Mouse (Mus musculus) liver, embryonic 15.5 days (tissue): ENCODE measurements at regions not wholly inside any gene's neighbourhood (a gene's known extent, or its start where the extent isn't known, plus 50 kb on each side); places are given as distances from the start of the nearest gene placed in this dataset. TPM values are rescaled to one million over a fixed set of nuclear protein-coding genes. Genes with fewer than 3 reads are reported as not detected.

ENCODE experiments used
- ATAC-seq: fragments of 200-750 bp; cut with Nextera tagmentation; 2 replicates; pipeline ENCODE4 v1.8.0; 2017; ENCODE audit warnings: moderate number of reproducible peaks, mild to moderate bottlenecking, moderate library complexity; ENCODE audit not compliant: insufficient read depth
- H3K27ac ChIP-seq: fragments of 300-500 bp; sonication (generic); replicated peaks from 2 replicates; pipeline ENCODE4 v1.5.1; 2015; ENCODE audit warnings: mild to moderate bottlenecking, inconsistent platforms
- H3K27me3 ChIP-seq: fragments of 300-500 bp; sonication (generic); 2 replicates; pipeline ENCODE4 v1.6.1; 2015; ENCODE audit warnings: mild to moderate bottlenecking, inconsistent platforms
- H3K36me3 ChIP-seq: fragments of 300-500 bp; sonication (generic); replicated peaks from 2 replicates; pipeline ENCODE4 v1.6.1; 2015; ENCODE audit warnings: moderate library complexity, mild to moderate bottlenecking, inconsistent platforms
- H3K4me1 ChIP-seq: fragments of 300-500 bp; sonication (generic); replicated peaks from 2 replicates; pipeline ENCODE4 v1.6.1; 2015; ENCODE audit warnings: inconsistent platforms
- H3K4me2 ChIP-seq: fragments of 300-500 bp; sonication (generic); 2 replicates; pipeline ENCODE4 v1.6.1; 2015; ENCODE audit warnings: moderate library complexity, mild to moderate bottlenecking, inconsistent platforms
- H3K4me3 ChIP-seq: fragments of 300-500 bp; sonication (generic); replicated peaks from 2 replicates; pipeline ENCODE4 v1.5.1; 2015; ENCODE audit warnings: mild to moderate bottlenecking, inconsistent platforms
- H3K9ac ChIP-seq: fragments of 300-500 bp; sonication (generic); 2 replicates; pipeline ENCODE4 v1.6.1; 2015; ENCODE audit warnings: moderate library complexity, mild to moderate bottlenecking, inconsistent platforms
- H3K9me3 ChIP-seq: fragments of 300-500 bp; sonication (generic); replicated peaks from 2 replicates; pipeline ENCODE4 v1.6.1; 2016; ENCODE audit warnings: inconsistent platforms
- WGBS: fragments of 180-500 bp; shearing (Covaris S2); methylation state at CpG from one replicate; pipeline ENCODE4 v1.1.7; 2015; ENCODE audit warnings: mixed read lengths; ENCODE audit not compliant: insufficient replicate concordance; 5-methylcytosine and 5-hydroxymethylcytosine counted together
- microRNA-seq: library from miRNA; unstranded; fragments of <30 nt; microRNA quantifications from one replicate; pipeline ENCODE4, GENCODE M21; 2016

GRCm38 (mm10) chr13:28415769-28416168, 158.4 kb downstream of the Gm11361 start:
- Histone ChIP-seq H3K9ac (no peak overlapping the region), H3K4me3 (no peak overlapping the region), H3K36me3 (no peaks in the 10 kb centered on the region), H3K27ac (no peak overlapping the region), H3K9me3 (no peaks in the 10 kb centered on the region), H3K4me1 (peaks cover 14% of the 10 kb centered on the region), H3K4me2 (no peak overlapping the region), H3K27me3 (peaks cover 11% of the 10 kb centered on the region; the same call in 1 of the 2 replicates)
- WGBS, result 64% methylated on average over 1 of the region's 1 CpGs
- ATAC-seq, result no peak

GRCm38 (mm10) chr13:28410324-28410723, 153.0 kb downstream of the Gm11361 start:
- Histone ChIP-seq H3K9me3 (no peaks in the 10 kb centered on the region), H3K9ac (no peak overlapping the region), H3K27ac (no peak overlapping the region), H3K36me3 (no peaks in the 10 kb centered on the region), H3K4me2 (no peak overlapping the region), H3K4me3 (no peak overlapping the region), H3K4me1 (no peaks in the 10 kb centered on the region), H3K27me3 (no peaks in the 10 kb centered on the region)
- 50% methylated on average over 2 of the region's 2 CpGs for WGBS
- ATAC-seq, result no peak

GRCm38 (mm10) chr13:28409609-28409902, 152.2 kb downstream of the Gm11361 start:
- Histone ChIP-seq H3K36me3 (no peaks in the 10 kb centered on the region), H3K9me3 (no peaks in the 10 kb centered on the region), H3K4me2 (no peak overlapping the region), H3K27ac (no peak overlapping the region), H3K9ac (no peak overlapping the region), H3K4me3 (no peak overlapping the region), H3K4me1 (no peaks in the 10 kb centered on the region), H3K27me3 (no peaks in the 10 kb centered on the region)
- WGBS, result 64% methylated on average over 1 of the region's 1 CpGs
- ATAC-seq, result no peak

GRCm38 (mm10) chr13:28408868-28409608, 151.7 kb downstream of the Gm11361 start:
- Histone ChIP-seq H3K27me3 (no peaks in the 10 kb centered on the region), H3K4me3 (no peak overlapping the region), H3K36me3 (no peaks in the 10 kb centered on the region), H3K9ac (no peak overlapping the region), H3K4me2 (no peak overlapping the region), H3K27ac (no peak overlapping the region), H3K4me1 (no peaks in the 10 kb centered on the region), H3K9me3 (no peaks in the 10 kb centered on the region)
- WGBS, result 54% methylated on average over 7 of the region's 7 CpGs
- ATAC-seq, result no peak

- Histone ChIP-seq H3K4me2 (no peak overlapping the region), H3K27me3 (no peaks in the 10 kb centered on the region), H3K36me3 (no peaks in the 10 kb centered on the region), H3K9ac (no peak overlapping the region), H3K4me1 (no peaks in the 10 kb centered on the region), H3K27ac (no peak overlapping the region), H3K9me3 (no peaks in the 10 kb centered on the region), H3K4me3 (no peak overlapping the region)
- ATAC-seq, result no peak
- WGBS, result 58% methylated on average over 7 of the region's 7 CpGs
These were observed 143.1 kb downstream of the Gm11361 start for GRCm38 (mm10) chr13:28400459-28400858.

Small RNA genes in the stretch of these regions (microRNA-seq; reads per million reads assigned to microRNA genes)
- gene Mir6368, result not detected
